Mouse (Mus musculus): Measurements from ENCODE around the gene Emilin1. TPM values are rescaled to one million over a fixed set of nuclear protein-coding genes. Genes with fewer than 3 reads are reported as not detected.

Gene Emilin1
- polyA plus RNA-seq, 1 experiment from 2014 or later: 187 TPM

DNA sequence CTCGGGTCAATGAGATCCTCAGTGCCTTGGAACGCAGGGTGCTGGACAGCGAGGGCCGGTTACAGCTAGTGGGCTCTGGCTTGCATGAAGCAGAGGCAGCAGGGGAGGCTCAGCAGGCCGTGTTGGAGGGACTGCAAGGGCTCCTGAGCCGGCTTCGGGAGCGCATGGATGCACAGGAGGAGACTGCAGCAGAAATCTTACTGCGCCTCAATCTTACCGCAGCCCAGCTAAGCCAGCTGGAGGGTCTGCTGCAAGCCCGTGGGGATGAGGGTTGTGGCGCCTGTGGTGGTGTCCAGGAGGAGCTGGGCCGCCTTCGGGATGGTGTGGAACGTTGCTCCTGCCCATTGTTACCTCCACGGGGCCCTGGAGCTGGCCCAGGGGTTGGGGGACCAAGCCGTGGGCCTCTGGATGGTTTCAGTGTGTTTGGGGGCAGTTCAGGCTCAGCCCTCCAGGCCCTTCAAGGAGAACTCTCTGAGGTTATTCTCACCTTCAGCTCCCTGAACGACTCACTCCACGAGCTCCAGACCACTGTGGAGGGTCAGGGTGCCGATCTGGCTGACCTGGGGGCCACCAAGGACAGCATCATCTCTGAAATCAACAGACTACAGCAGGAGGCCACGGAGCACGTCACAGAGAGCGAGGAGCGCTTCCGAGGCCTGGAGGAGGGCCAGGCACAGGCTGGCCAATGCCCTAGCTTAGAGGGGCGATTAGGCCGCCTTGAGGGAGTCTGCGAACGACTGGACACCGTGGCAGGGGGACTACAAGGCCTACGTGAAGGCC lies 4.9 kb downstream of the Emilin1 start:
- WGBS: 89% methylated on average over 31 of the region's 31 CpGs
- DNase-seq (ENCODE audit: low spot score): no peak
- H3K4me3 ChIP-seq (ENCODE audit: low read depth, low read length): no peak overlapping the region
- no peak overlapping the region for H3K27ac ChIP-seq (ENCODE audit: low read depth)
- no peak for ATAC-seq (replicated peaks; ENCODE audit: low FRiP score, low TSS enrichment, low read depth)
- H3K36me3 ChIP-seq (ENCODE audit: control insufficient read depth, insufficient read depth, low read length): peaks cover 44% of the 10 kb centered on the region
- no peak overlapping the region for H3K9ac ChIP-seq (ENCODE audit: low read length)
- no peak overlapping the region for H3K4me2 ChIP-seq (ENCODE audit: low read length)
- H3K9me3 ChIP-seq (ENCODE audit: control insufficient read depth, low read length): no peaks in the 10 kb centered on the region
- peaks cover 29% of the 10 kb centered on the region for H3K4me1 ChIP-seq (replicated peaks; ENCODE audit: control insufficient read depth, insufficient read depth, low read length)
- no peaks in the 10 kb centered on the region for H3K27me3 ChIP-seq (replicated peaks; ENCODE audit: control insufficient read depth, insufficient read depth, low read length)

DNA sequence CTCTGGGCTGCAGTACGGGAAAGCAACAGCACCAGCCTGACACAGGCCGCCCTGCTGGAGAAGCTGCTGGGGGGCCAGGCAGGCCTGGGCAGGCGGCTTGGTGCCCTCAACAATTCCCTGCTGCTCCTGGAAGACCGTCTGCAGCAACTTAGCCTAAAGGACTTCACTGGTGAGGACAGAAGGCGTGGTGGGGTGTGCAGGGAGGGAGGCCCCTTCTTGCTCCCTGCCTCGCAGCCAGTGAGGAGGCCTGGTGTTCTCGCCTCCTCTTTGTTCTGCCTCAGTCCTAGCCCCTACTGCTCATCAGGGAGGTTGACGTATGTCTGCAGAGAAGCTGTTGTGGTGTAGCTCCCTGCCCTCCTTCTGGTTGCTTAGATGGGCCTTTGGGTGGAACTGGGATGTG lies 5.5 kb downstream of the Emilin1 start:
- H3K4me1 ChIP-seq (replicated peaks; ENCODE audit: control insufficient read depth, insufficient read depth, low read length): peaks cover 29% of the 10 kb centered on the region
- peaks cover 44% of the 10 kb centered on the region for H3K36me3 ChIP-seq (ENCODE audit: control insufficient read depth, insufficient read depth, low read length)
- no peak overlapping the region for H3K27ac ChIP-seq (ENCODE audit: low read depth)
- no peak overlapping the region for H3K9ac ChIP-seq (ENCODE audit: low read length)
- 84% methylated on average over 8 of the region's 8 CpGs for WGBS
- H3K9me3 ChIP-seq (ENCODE audit: control insufficient read depth, low read length): no peaks in the 10 kb centered on the region
- no peak overlapping the region for H3K4me3 ChIP-seq (ENCODE audit: low read depth, low read length)
- no peak overlapping the region for H3K4me2 ChIP-seq (ENCODE audit: low read length)
- H3K27me3 ChIP-seq (replicated peaks; ENCODE audit: control insufficient read depth, insufficient read depth, low read length): no peaks in the 10 kb centered on the region
- ATAC-seq (replicated peaks; ENCODE audit: low FRiP score, low TSS enrichment, low read depth): no peak
- DNase-seq (ENCODE audit: low spot score): no peak

DNA sequence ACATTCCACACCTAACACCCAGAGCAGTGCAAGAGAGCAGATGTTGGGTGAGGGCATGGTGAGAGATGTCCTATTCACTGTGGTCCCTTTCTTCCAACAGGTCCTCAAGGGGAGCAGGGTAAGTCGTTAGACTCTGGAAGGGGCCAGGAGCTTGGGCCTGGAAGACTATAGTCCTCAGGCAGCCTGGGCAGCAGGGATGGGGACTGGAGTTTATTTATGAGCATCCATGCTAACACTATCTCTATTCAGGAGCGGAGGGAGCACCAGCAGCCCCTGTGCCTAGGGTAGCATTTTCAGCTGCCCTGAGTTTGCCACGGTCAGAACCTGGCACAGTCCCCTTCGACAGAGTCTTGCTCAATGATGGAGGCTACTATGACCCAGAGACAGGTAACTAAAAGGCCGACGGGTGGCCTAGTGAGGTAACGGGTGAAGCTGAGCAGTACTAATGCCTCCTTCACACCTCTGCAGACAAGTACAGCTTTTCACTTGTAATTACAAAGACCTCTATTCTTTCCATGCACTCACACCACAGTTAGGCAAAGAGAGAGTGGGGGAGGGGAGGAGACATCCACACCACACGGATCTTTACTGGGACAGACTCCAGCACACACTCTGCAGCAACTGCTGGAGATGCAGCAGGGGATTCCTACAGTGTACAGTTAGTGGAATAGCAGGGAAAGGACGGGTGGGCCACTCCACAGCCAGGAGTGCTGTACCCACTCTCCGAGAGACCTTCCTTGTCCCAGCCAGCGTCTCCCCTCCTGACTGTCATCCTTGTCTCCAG lies 6.8 kb downstream of the Emilin1 start:
- DNase-seq (ENCODE audit: low spot score) (no peak), ATAC-seq (replicated peaks; ENCODE audit: low FRiP score, low TSS enrichment, low read depth) (no peak)
- 71% methylated on average over 11 of the region's 11 CpGs for WGBS
- no peak overlapping the region for H3K9ac ChIP-seq (ENCODE audit: low read length)
- H3K36me3 ChIP-seq (ENCODE audit: control insufficient read depth, insufficient read depth, low read length): peaks cover 44% of the 10 kb centered on the region
- H3K4me3 ChIP-seq (ENCODE audit: low read depth, low read length): no peak overlapping the region
- no peaks in the 10 kb centered on the region for H3K9me3 ChIP-seq (ENCODE audit: control insufficient read depth, low read length)
- peak overlapping the region; percentile 71; the same call in 1 of the 2 replicates for H3K4me2 ChIP-seq (ENCODE audit: low read length)
- no peaks in the 10 kb centered on the region for H3K27me3 ChIP-seq (replicated peaks; ENCODE audit: control insufficient read depth, insufficient read depth, low read length)
- peaks cover 29% of the 10 kb centered on the region for H3K4me1 ChIP-seq (replicated peaks; ENCODE audit: control insufficient read depth, insufficient read depth, low read length)
- H3K27ac ChIP-seq (ENCODE audit: low read depth): no peak overlapping the region

DNA sequence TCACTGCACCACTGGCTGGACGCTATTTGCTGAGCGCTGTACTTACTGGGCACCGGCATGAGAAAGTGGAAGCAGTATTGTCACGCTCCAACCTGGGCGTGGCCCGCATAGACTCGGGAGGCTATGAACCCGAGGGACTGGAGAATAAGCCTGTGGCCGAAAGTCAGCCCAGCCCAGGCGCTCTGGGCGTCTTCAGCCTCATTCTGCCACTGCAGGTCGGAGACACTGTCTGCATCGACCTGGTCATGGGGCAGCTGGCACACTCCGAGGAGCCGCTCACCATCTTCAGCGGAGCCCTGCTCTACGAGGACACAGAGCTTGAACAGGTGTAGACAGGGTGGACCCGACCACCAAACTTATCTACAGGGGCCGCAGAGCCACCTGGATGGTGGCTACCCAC lies 7.4 kb downstream of the Emilin1 start:
- no peak for ATAC-seq (replicated peaks; ENCODE audit: low FRiP score, low TSS enrichment, low read depth)

DNA sequence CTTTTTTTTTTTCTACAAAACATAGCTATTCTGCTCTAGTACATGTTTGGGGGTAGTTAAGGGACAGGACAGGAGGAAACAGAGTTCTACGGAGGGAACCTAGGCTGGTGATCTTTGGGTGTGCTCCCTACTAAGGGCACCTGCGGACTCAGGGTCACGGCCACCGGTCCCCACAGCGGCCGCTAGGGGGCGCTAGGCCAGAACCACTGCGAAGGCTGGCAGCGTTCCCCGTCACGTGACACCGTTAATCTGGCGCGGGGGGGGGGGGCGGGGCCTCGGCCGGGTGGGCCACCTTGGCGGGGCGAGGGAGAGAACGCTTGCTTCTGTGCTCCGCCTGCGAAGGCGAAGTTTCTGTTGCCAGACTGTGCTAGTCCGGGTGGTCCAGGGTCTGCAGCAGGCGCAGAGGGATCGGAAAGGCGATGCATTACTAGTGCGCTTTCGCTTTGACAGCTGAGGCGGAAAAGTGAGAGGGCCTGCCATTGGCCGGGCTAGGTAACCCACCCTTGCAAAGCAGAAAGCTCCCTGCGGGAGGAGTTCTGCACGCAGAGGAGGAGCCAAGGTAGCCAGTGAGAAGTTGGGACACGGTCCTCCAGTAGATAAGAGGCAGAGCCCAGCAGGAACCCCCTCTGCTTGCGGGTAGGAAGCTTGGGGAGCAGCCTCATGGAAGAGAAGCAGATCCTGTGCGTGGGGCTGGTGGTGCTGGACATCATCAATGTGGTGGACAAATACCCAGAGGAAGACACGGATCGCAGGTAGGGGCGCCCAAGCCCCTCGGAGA lies 8.2 kb downstream of the Emilin1 start, which contains the start of gene Khk:
TSS of gene Khk (plus strand) at position 176 of the 778 bp plus-strand sequence.
- H3K9ac ChIP-seq (ENCODE audit: low read length): peak within 1 kb of the TSS; percentile 51
- H3K4me1 ChIP-seq (replicated peaks; ENCODE audit: control insufficient read depth, insufficient read depth, low read length): peaks cover 21% of the 10 kb centered on the region
- peak within 1 kb of the TSS; percentile 73 for H3K27ac ChIP-seq (ENCODE audit: low read depth)
- peak; percentile 98 for DNase-seq (ENCODE audit: low spot score)
- no peaks in the 10 kb centered on the region for H3K9me3 ChIP-seq (ENCODE audit: control insufficient read depth, low read length)
- H3K4me3 ChIP-seq (ENCODE audit: low read depth, low read length): peak within 1 kb of the TSS; percentile 47
- H3K4me2 ChIP-seq (ENCODE audit: low read length): peak within 1 kb of the TSS; percentile 71
- peaks cover 47% of the 10 kb centered on the region for H3K36me3 ChIP-seq (ENCODE audit: control insufficient read depth, insufficient read depth, low read length)
- ATAC-seq (replicated peaks; ENCODE audit: low FRiP score, low TSS enrichment, low read depth): peak; percentile 86
- WGBS: 2% methylated on average over 40 of the region's 40 CpGs
- no peaks in the 10 kb centered on the region for H3K27me3 ChIP-seq (replicated peaks; ENCODE audit: control insufficient read depth, insufficient read depth, low read length)

More for the DNA sequence above, 7.4 kb downstream of the Emilin1 start:
- H3K27me3 ChIP-seq (replicated peaks; ENCODE audit: control insufficient read depth, insufficient read depth, low read length): no peaks in the 10 kb centered on the region
- H3K36me3 ChIP-seq (ENCODE audit: control insufficient read depth, insufficient read depth, low read length): peaks cover 47% of the 10 kb centered on the region
- H3K9me3 ChIP-seq (ENCODE audit: control insufficient read depth, low read length): no peaks in the 10 kb centered on the region
- H3K27ac ChIP-seq (ENCODE audit: low read depth): 0 out of 2 replicates have a peak overlapping the region, but pooled peaks have one; percentile 73
- peaks cover 26% of the 10 kb centered on the region for H3K4me1 ChIP-seq (replicated peaks; ENCODE audit: control insufficient read depth, insufficient read depth, low read length)
- 64% methylated on average over 19 of the region's 19 CpGs for WGBS
- H3K4me3 ChIP-seq (ENCODE audit: low read depth, low read length): no peak overlapping the region
- H3K4me2 ChIP-seq (ENCODE audit: low read length): peak overlapping the region; percentile 71
- H3K9ac ChIP-seq (ENCODE audit: low read length): no peak overlapping the region
- DNase-seq (ENCODE audit: low spot score): peak; percentile 59

DNA sequence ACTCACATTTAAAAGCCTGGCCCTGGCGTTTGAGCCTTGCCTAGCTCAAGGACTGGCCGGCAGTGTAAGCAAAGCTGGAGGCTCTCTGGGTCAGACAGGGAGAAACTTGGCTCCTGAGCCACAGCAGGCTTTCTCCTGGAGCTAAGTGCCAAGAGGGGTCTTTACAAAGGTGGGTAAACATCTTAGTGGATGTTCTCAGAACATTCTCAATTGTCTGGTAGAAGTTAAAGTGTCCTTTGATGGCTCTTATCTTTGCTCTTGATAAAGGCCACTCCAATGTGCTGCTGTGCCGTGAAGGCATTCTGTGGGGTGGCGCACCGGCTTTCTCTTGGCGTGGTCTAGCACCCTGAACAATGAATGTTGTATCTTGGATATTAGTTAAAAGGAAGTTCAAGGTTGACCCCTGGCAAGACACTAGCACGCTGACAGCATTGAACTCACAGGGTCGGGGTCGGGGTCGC lies 9.4 kb downstream of the Emilin1 start:
- H3K36me3 ChIP-seq (ENCODE audit: control insufficient read depth, insufficient read depth, low read length): peaks cover 38% of the 10 kb centered on the region
- peak overlapping the region; percentile 47 for H3K4me3 ChIP-seq (ENCODE audit: low read depth, low read length)
- H3K27ac ChIP-seq (ENCODE audit: low read depth): 0 out of 2 replicates have a peak overlapping the region, but pooled peaks have one; percentile 73
- H3K4me1 ChIP-seq (replicated peaks; ENCODE audit: control insufficient read depth, insufficient read depth, low read length): peaks cover 20% of the 10 kb centered on the region
- peak overlapping the region; percentile 51 for H3K9ac ChIP-seq (ENCODE audit: low read length)
- peak overlapping the region; percentile 71 for H3K4me2 ChIP-seq (ENCODE audit: low read length)
- H3K27me3 ChIP-seq (replicated peaks; ENCODE audit: control insufficient read depth, insufficient read depth, low read length): no peaks in the 10 kb centered on the region
- no peaks in the 10 kb centered on the region for H3K9me3 ChIP-seq (ENCODE audit: control insufficient read depth, low read length)
- DNase-seq (ENCODE audit: low spot score) (peak; percentile 49), ATAC-seq (replicated peaks; ENCODE audit: low FRiP score, low TSS enrichment, low read depth) (no peak)
- 59% methylated on average over 10 of the region's 10 CpGs for WGBS

DNA sequence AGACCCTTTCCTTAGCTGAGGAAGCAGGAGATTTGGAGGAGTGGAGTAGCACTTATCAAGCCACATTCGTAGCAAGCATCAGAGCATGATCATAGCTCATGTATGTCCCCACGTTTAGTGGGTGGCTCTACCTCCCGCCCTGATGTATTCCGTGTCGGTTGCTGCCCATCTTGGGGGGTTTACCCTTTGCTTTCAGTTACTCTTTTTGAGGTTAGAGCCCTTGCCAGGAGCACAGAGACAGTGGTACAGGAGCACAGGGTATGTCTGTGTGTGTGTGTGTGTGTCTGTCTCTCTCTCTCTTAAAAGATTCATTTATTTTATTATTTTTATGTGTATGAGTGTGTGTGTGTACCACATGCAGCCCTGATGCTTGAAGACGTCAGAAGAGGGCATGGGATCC lies 9.9 kb downstream of the Emilin1 start:
- ATAC-seq (replicated peaks; ENCODE audit: low FRiP score, low TSS enrichment, low read depth) (no peak), DNase-seq (ENCODE audit: low spot score) (no peak)
- Histone ChIP-seq H3K27me3 (replicated peaks; ENCODE audit: control insufficient read depth, insufficient read depth, low read length) (no peaks in the 10 kb centered on the region), H3K4me3 (ENCODE audit: low read depth, low read length) (no peak overlapping the region), H3K36me3 (ENCODE audit: control insufficient read depth, insufficient read depth, low read length) (peaks cover 33% of the 10 kb centered on the region), H3K9ac (ENCODE audit: low read length) (no peak overlapping the region), H3K4me2 (ENCODE audit: low read length) (no peak overlapping the region), H3K4me1 (replicated peaks; ENCODE audit: control insufficient read depth, insufficient read depth, low read length) (peaks cover 20% of the 10 kb centered on the region), H3K27ac (ENCODE audit: low read depth) (no peak overlapping the region), H3K9me3 (ENCODE audit: control insufficient read depth, low read length) (no peaks in the 10 kb centered on the region)
- WGBS: 81% methylated on average over 6 of the region's 6 CpGs

DNA sequence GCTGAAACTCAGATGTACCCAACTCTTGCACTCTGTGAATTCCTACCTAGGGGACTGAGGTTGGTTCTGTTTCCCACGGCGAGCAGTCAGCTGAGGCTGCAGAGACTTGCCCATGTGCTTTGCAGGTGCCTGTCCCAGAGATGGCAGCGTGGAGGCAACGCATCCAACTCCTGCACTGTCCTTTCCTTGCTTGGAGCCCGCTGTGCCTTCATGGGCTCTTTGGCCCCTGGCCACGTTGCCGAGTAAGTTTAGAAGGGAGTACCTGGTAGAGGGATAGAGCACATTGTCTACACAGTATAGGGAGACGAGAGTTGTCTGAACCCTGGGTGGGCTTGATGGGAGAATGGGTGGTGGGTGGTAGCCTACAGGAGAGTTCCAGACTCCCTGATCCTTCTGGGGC lies 11.4 kb downstream of the Emilin1 start:
- no peak overlapping the region for H3K27ac ChIP-seq (ENCODE audit: low read depth)
- no peak overlapping the region for H3K4me3 ChIP-seq (ENCODE audit: low read depth, low read length)
- H3K4me1 ChIP-seq (replicated peaks; ENCODE audit: control insufficient read depth, insufficient read depth, low read length): peaks cover 19% of the 10 kb centered on the region
- no peak for DNase-seq (ENCODE audit: low spot score)
- no peak overlapping the region for H3K9ac ChIP-seq (ENCODE audit: low read length)
- H3K9me3 ChIP-seq (ENCODE audit: control insufficient read depth, low read length): no peaks in the 10 kb centered on the region
- no peak for ATAC-seq (replicated peaks; ENCODE audit: low FRiP score, low TSS enrichment, low read depth)
- H3K27me3 ChIP-seq (replicated peaks; ENCODE audit: control insufficient read depth, insufficient read depth, low read length): no peaks in the 10 kb centered on the region
- peaks cover 18% of the 10 kb centered on the region for H3K36me3 ChIP-seq (ENCODE audit: control insufficient read depth, insufficient read depth, low read length)
- 77% methylated on average over 8 of the region's 8 CpGs for WGBS
- no peak overlapping the region for H3K4me2 ChIP-seq (ENCODE audit: low read length)
